Mouse (Mus musculus) brain, embryonic 14.5 days (tissue): ENCODE measurements at regions not wholly inside any gene's neighbourhood (a gene's known extent, or its start where the extent isn't known, plus 50 kb on each side); places are given as distances from the start of the nearest gene placed in this dataset.

Experiments used
- CTCF ChIP-seq: fragments of 200-500 bp; IDR thresholded peaks from 2 replicates; pipeline ENCODE4 v1.5.1; 2012; ENCODE audit warnings: inconsistent platforms, mild to moderate bottlenecking, moderate library complexity, borderline replicate concordance; ENCODE audit not compliant: insufficient read depth, insufficient read length; ENCODE audit errors: extremely low read depth
- POLR2A ChIP-seq: fragments of 200-500 bp; IDR thresholded peaks from 2 replicates; pipeline ENCODE4 v1.6.1; 2012; ENCODE audit warnings: mild to moderate bottlenecking, inconsistent platforms, borderline replicate concordance; ENCODE audit not compliant: poor library complexity, insufficient read depth, insufficient read length, severe bottlenecking; ENCODE audit errors: extremely low read depth

DNA sequence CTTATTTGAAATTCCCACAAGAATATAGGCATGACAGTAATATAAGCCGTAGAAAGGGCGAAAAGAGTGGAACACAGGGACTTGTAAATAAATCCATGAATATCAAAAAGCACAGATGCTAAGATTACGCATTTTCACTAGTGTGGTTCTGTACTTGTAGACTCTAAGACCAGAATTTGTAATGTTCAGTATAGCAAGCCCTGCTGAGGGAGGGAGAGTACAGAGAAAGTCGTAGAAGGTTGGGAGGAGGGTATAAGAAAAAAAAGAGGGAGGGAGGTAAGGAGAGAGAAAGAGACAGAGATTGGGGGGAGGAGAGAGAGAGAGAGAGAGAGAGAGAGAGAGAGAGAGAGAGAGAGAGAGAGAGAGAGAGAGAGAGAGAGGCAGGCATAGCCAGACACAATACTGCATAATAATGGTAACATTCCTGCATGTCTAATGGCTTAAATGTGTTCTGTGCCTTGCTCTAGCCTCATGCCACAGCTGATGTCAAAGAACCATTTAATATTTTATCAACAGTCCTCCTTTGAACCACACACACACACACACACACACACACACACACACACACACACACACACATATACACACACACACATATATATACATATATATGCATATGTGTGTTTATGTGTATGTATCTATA, 354.1 kb upstream of the Tmem161b start:
- no peak for TF ChIP-seq POLR2A
- TF ChIP-seq CTCF = no peak
